Mouse (Mus musculus): ENCODE data around the gene Calml4. TPM values are rescaled to one million over a fixed set of nuclear protein-coding genes. Genes with fewer than 3 reads are reported as not detected.

Gene Calml4
- total and polyA plus RNA-seq, 2 experiments, result 1.8 to 3.4 TPM

- TF ChIP-seq CTCF (IDR thresholded peaks at IDR 0.05; ENCODE audit: low read depth, low read length) (no peak), POLR2A (IDR thresholded peaks at IDR 0.05; ENCODE audit: extremely low read depth, insufficient read depth, low read length) (no peak)
- no peak overlapping the region for H3K4me3 ChIP-seq (ENCODE audit: insufficient read depth, low read depth, low read length)
- WGBS, result 83% methylated on average over 6 of the region's 6 CpGs
- no peaks in the 10 kb centered on the region for H3K79me2 ChIP-seq (ENCODE audit: control insufficient read depth, insufficient read depth, low read length)
- 0 out of 2 replicates have a peak, but pooled peaks cover 1% of the 10 kb centered on the region for H3K4me1 ChIP-seq (ENCODE audit: control insufficient read depth, insufficient read depth, low read length)
- no peak overlapping the region for H3K9ac ChIP-seq (ENCODE audit: low read depth, low read length)
- H3K36me3 ChIP-seq (ENCODE audit: control insufficient read depth, insufficient read depth, low read length), result no peaks in the 10 kb centered on the region
- DNase-seq (ENCODE audit: extremely low read depth, low read depth, low spot score), result no peak
- no peaks in the 10 kb centered on the region for H3K27me3 ChIP-seq (ENCODE audit: control insufficient read depth, insufficient read depth, low read length)
- H3K27ac ChIP-seq (replicated peaks; ENCODE audit: insufficient read depth, low read depth, low read length), result no peak overlapping the region
Measured at GRCm38 (mm10) chr9:62829877-62830276, 28.0 kb upstream of the Calml4 start.

DNA sequence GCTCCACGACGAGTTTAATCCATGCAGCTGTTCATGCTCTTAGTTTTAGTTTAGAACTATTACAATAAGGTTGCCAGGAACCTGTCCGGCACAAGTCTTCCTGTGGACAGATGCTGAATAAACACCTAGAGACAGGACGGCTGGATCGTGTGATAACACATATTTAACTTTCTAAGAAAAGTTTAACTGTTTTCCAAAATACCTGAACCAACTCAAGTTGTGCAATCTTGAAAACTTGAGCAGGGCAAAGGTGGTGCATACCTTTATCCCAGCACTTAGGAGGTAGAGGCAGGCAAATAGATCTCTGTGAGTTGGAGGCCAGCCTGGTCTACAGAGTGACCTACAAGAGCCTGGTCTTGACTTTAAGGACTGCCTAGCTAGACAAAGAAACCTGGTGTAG lies 23.0 kb upstream of the Calml4 start:
- H3K27ac ChIP-seq (replicated peaks; ENCODE audit: insufficient read depth, low read depth, low read length), result no peak overlapping the region
- WGBS, result 28% methylated on average over 5 of the region's 5 CpGs
- TF ChIP-seq CTCF (IDR thresholded peaks at IDR 0.05; ENCODE audit: low read depth, low read length), result no peak
- TF ChIP-seq POLR2A (IDR thresholded peaks at IDR 0.05; ENCODE audit: extremely low read depth, insufficient read depth, low read length), result no peak

DNA sequence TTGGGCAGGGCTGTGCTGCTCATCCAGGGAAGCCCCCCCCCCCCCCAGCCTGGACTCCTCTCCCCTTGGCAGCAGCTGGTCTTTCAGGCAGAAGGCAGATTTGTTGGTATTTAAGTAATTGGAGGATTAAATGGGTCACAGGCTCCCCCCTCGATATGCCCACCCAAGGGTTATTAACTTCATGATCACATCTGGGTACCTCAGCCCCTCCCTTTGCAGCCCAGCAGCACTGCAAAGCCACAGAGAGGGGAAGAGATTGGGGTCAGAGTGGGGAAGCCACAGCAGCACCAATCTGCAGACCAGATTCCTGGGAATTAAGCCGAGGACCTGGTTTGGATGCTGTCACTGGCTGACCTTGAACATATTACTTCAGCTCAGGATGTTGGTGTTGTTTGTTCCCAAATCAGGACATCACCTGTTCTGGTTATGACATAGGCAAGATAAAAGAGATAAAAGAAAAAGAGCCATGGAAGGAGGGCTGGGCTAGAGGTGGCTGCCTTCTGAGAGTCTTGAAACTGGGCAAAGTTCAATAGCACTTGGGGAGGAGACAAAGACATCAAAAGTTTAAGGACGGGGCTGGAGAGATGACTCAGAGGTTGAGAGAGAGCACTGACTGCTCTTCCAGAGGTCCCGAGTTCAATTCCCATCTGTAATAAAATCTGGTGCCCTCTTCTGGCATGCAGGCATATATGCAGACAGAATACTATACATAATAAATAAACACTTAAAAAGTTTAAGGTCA lies 22.0 kb upstream of the Calml4 start:
- Histone ChIP-seq H3K79me2 (ENCODE audit: control insufficient read depth, insufficient read depth, low read length) (no peaks in the 10 kb centered on the region), H3K27me3 (ENCODE audit: control insufficient read depth, insufficient read depth, low read length) (no peaks in the 10 kb centered on the region), H3K36me3 (ENCODE audit: control insufficient read depth, insufficient read depth, low read length) (no peaks in the 10 kb centered on the region), H3K4me3 (ENCODE audit: insufficient read depth, low read depth, low read length) (no peak overlapping the region), H3K9ac (ENCODE audit: low read depth, low read length) (no peak overlapping the region), H3K27ac (replicated peaks; ENCODE audit: insufficient read depth, low read depth, low read length) (no peak overlapping the region), H3K4me1 (ENCODE audit: control insufficient read depth, insufficient read depth, low read length) (peaks cover 2% of the 10 kb centered on the region)
- WGBS, result 54% methylated on average over 4 of the region's 4 CpGs
- peak; percentile 37 for DNase-seq (ENCODE audit: extremely low read depth, low read depth, low spot score)
- TF ChIP-seq CTCF (IDR thresholded peaks at IDR 0.05; ENCODE audit: low read depth, low read length), result no peak

More for the DNA sequence above, 23.0 kb upstream of the Calml4 start:
- Histone ChIP-seq H3K4me1 (ENCODE audit: control insufficient read depth, insufficient read depth, low read length) (peaks cover 2% of the 10 kb centered on the region), H3K9ac (ENCODE audit: low read depth, low read length) (no peak overlapping the region), H3K27me3 (ENCODE audit: control insufficient read depth, insufficient read depth, low read length) (no peaks in the 10 kb centered on the region), H3K36me3 (ENCODE audit: control insufficient read depth, insufficient read depth, low read length) (no peaks in the 10 kb centered on the region), H3K4me3 (ENCODE audit: insufficient read depth, low read depth, low read length) (no peak overlapping the region), H3K79me2 (ENCODE audit: control insufficient read depth, insufficient read depth, low read length) (no peaks in the 10 kb centered on the region)
- DNase-seq (ENCODE audit: extremely low read depth, low read depth, low spot score), result peak; percentile 51

GRCm38 (mm10) chr9:62837611-62838010 lies 20.3 kb upstream of the Calml4 start:
- Histone ChIP-seq H3K27ac (replicated peaks; ENCODE audit: insufficient read depth, low read depth, low read length) (no peak overlapping the region), H3K9ac (ENCODE audit: low read depth, low read length) (no peak overlapping the region), H3K4me3 (ENCODE audit: insufficient read depth, low read depth, low read length) (no peak overlapping the region), H3K4me1 (ENCODE audit: control insufficient read depth, insufficient read depth, low read length) (peaks cover 2% of the 10 kb centered on the region), H3K79me2 (ENCODE audit: control insufficient read depth, insufficient read depth, low read length) (no peaks in the 10 kb centered on the region), H3K36me3 (ENCODE audit: control insufficient read depth, insufficient read depth, low read length) (no peaks in the 10 kb centered on the region), H3K27me3 (ENCODE audit: control insufficient read depth, insufficient read depth, low read length) (no peaks in the 10 kb centered on the region)
- no peak for DNase-seq (ENCODE audit: extremely low read depth, low read depth, low spot score)
- TF ChIP-seq CTCF (IDR thresholded peaks at IDR 0.05; ENCODE audit: low read depth, low read length) (no peak), POLR2A (IDR thresholded peaks at IDR 0.05; ENCODE audit: extremely low read depth, insufficient read depth, low read length) (no peak)
- WGBS, result 71% methylated on average over 3 of the region's 3 CpGs

- H3K27me3 ChIP-seq (ENCODE audit: control insufficient read depth, insufficient read depth, low read length), result no peaks in the 10 kb centered on the region
- peak overlapping the region; percentile 65; the same call in 1 of the 2 replicates for H3K4me3 ChIP-seq (ENCODE audit: insufficient read depth, low read depth, low read length)
- H3K79me2 ChIP-seq (ENCODE audit: control insufficient read depth, insufficient read depth, low read length), result no peaks in the 10 kb centered on the region
- WGBS, result 31% methylated on average over 8 of the region's 8 CpGs
- H3K4me1 ChIP-seq (ENCODE audit: control insufficient read depth, insufficient read depth, low read length), result peaks cover 2% of the 10 kb centered on the region
- TF ChIP-seq CTCF (IDR thresholded peaks at IDR 0.05; ENCODE audit: low read depth, low read length), result no peak
- TF ChIP-seq POLR2A (IDR thresholded peaks at IDR 0.05; ENCODE audit: extremely low read depth, insufficient read depth, low read length), result no peak
- H3K27ac ChIP-seq (replicated peaks; ENCODE audit: insufficient read depth, low read depth, low read length), result peak overlapping the region; percentile 42
- DNase-seq (ENCODE audit: extremely low read depth, low read depth, low spot score), result no peak
- no peaks in the 10 kb centered on the region for H3K36me3 ChIP-seq (ENCODE audit: control insufficient read depth, insufficient read depth, low read length)
- H3K9ac ChIP-seq (ENCODE audit: low read depth, low read length), result no peak overlapping the region
Measured at GRCm38 (mm10) chr9:62838146-62838505, 19.8 kb upstream of the Calml4 start.

DNA sequence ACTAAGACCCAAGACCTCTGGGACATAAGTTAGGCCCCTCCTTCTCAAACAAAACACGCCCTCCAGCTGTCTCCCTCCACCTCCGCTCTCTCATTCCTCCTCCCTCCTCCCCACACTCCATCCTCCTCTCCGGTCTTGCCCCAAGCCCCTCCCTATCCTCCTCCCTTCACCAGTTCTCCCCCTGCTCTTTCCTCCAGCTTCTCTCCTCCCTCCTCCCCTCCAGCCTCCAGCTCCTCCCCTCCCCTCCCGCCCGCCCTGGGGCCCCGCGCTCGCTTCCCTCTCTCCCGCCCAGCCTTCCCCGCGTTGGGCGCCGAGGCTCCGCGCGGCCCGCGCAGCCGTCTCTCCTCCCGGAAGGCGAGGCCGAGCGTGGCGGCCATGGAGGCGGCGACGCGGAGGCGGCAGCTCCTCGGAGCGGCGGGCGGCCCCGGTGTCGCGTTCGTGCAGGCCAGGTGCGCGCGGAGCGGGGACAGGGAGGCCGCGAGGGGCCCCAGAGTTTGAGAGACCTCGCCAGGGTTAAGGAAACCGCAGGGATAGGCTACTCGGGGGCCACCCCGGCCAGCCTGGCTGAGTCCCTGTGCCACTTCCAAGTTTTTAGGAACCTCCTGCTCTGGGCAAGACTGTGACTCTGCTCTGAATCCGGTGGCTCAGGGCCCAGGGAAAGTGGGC lies 19.2 kb upstream of the Calml4 start, which contains the start of gene Cln6:
TSS of gene Cln6 (plus strand) at position 280 of the 666 bp plus-strand sequence.
- TF ChIP-seq CTCF (IDR thresholded peaks at IDR 0.05; ENCODE audit: low read depth, low read length) (no peak), POLR2A (IDR thresholded peaks at IDR 0.05; ENCODE audit: extremely low read depth, insufficient read depth, low read length) (no peak)
- Histone ChIP-seq H3K27me3 (ENCODE audit: control insufficient read depth, insufficient read depth, low read length) (no peaks in the 10 kb centered on the region), H3K4me3 (ENCODE audit: insufficient read depth, low read depth, low read length) (peak within 1 kb of the TSS; percentile 65), H3K9ac (ENCODE audit: low read depth, low read length) (peak within 1 kb of the TSS; percentile 87), H3K36me3 (ENCODE audit: control insufficient read depth, insufficient read depth, low read length) (no peaks in the 10 kb centered on the region), H3K27ac (replicated peaks; ENCODE audit: insufficient read depth, low read depth, low read length) (peak within 1 kb of the TSS; percentile 42), H3K4me1 (ENCODE audit: control insufficient read depth, insufficient read depth, low read length) (peaks cover 2% of the 10 kb centered on the region), H3K79me2 (ENCODE audit: control insufficient read depth, insufficient read depth, low read length) (no peaks in the 10 kb centered on the region)
- peak; percentile 79 for DNase-seq (ENCODE audit: extremely low read depth, low read depth, low spot score)
- 1% methylated on average over 48 of the region's 48 CpGs for WGBS

Data from liver, adult 2 months (tissue).